ENCODE assay signal across 8 mouse cellular contexts in genomic region chr1:90650781-90651437, GRCm38 (mm10). TPM values are rescaled to one million over a fixed set of nuclear protein-coding genes. Genes with fewer than 3 reads are reported as not detected.
DNase-seq lines count a peak whose midpoint lies in the region; ATAC-seq and TF ChIP-seq lines count a peak whose summit lies in the region.

No protein-coding gene starts in this region.

- TF ChIP-seq CTCF in bone marrow macrophage, adult 2 months (IDR thresholded peaks at IDR 0.05; ENCODE audit: low read depth, low read length), result peak; percentile 88

- no peaks in the 10 kb centered on the region for H3K36me3 ChIP-seq in forebrain, embryonic 12.5 days (replicated peaks)
- H3K36me3 ChIP-seq in heart, embryonic 16.5 days (ENCODE audit: control insufficient read depth, insufficient read depth), result no peaks in the 10 kb centered on the region
- H3K36me3 ChIP-seq in liver, embryonic 13.5 days, result no peaks in the 10 kb centered on the region
- H3K36me3 ChIP-seq in neural tube, embryonic 14.5 days (ENCODE audit: control insufficient read depth, insufficient read depth, low read length), result no peaks in the 10 kb centered on the region

- no peak overlapping the region for H3K4me3 ChIP-seq in bone marrow macrophage, adult 2 months (ENCODE audit: insufficient read depth, low read length)
- H3K4me3 ChIP-seq in forebrain, embryonic 12.5 days (replicated peaks), result no peak overlapping the region
- no peak overlapping the region for H3K4me3 ChIP-seq in heart, embryonic 16.5 days (ENCODE audit: low read length)
- no peak overlapping the region for H3K4me3 ChIP-seq in liver, embryonic 13.5 days (replicated peaks)
- no peak overlapping the region for H3K4me3 ChIP-seq in neural tube, embryonic 14.5 days (ENCODE audit: low read depth, low read length)

- TF ChIP-seq POLR2A in bone marrow macrophage, adult 2 months (IDR thresholded peaks at IDR 0.05; ENCODE audit: borderline replicate concordance, low read depth, low read length), result no peak

- no peaks in the 10 kb centered on the region for H3K9me3 ChIP-seq in forebrain, embryonic 12.5 days
- no peaks in the 10 kb centered on the region for H3K9me3 ChIP-seq in heart, embryonic 16.5 days (replicated peaks; ENCODE audit: control insufficient read depth, low read length)
- H3K9me3 ChIP-seq in liver, embryonic 13.5 days (replicated peaks), result no peaks in the 10 kb centered on the region
- no peaks in the 10 kb centered on the region for H3K9me3 ChIP-seq in neural tube, embryonic 14.5 days (ENCODE audit: control insufficient read depth, low read length)

- H3K27ac ChIP-seq in bone marrow macrophage, adult 2 months (ENCODE audit: insufficient read depth, low read depth, low read length), result no peak overlapping the region
- 0 out of 2 replicates have a peak overlapping the region, but pooled peaks have one; percentile 5 for H3K27ac ChIP-seq in forebrain, embryonic 12.5 days
- H3K27ac ChIP-seq in heart, embryonic 16.5 days (ENCODE audit: low read length), result peak overlapping the region; percentile 73
- H3K27ac ChIP-seq in liver, embryonic 13.5 days, result peak overlapping the region; percentile 19; the same call in 1 of the 2 replicates
- H3K27ac ChIP-seq in neural tube, embryonic 14.5 days (ENCODE audit: low read depth, low read length), result peak overlapping the region; percentile 28; the same call in 1 of the 2 replicates

- 0 out of 2 replicates have a peak, but pooled peaks have one; percentile 39 for ATAC-seq in forebrain, embryonic 12.5 days (ENCODE audit: low FRiP score)
- peak; percentile 91 for ATAC-seq in heart, embryonic 16.5 days (replicated peaks; ENCODE audit: extremely low read depth, insufficient read depth, low FRiP score)
- ATAC-seq in liver, embryonic 13.5 days (ENCODE audit: low read depth), result peak; percentile 55; the same call in 1 of the 2 replicates
- peak; percentile 54; the same call in 1 of the 2 replicates for ATAC-seq in neural tube, embryonic 14.5 days (ENCODE audit: low read depth)

- no peak overlapping the region for H3K4me2 ChIP-seq in forebrain, embryonic 12.5 days
- no peak overlapping the region for H3K4me2 ChIP-seq in heart, embryonic 16.5 days (ENCODE audit: low read depth, low read length)
- no peak overlapping the region for H3K4me2 ChIP-seq in liver, embryonic 13.5 days
- H3K4me2 ChIP-seq in neural tube, embryonic 14.5 days (ENCODE audit: low read depth, low read length), result no peak overlapping the region

- WGBS in forebrain, embryonic 12.5 days, result 11% methylated on average over 4 of the region's 4 CpGs
- 1% methylated on average over 4 of the region's 4 CpGs for WGBS in heart, embryonic 16.5 days
- 11% methylated on average over 4 of the region's 4 CpGs for WGBS in liver, embryonic 13.5 days (ENCODE audit: insufficient replicate concordance)
- WGBS in neural tube, embryonic 14.5 days, result 14% methylated on average over 4 of the region's 4 CpGs

- no peak overlapping the region for H3K9ac ChIP-seq in forebrain, embryonic 12.5 days
- no peak overlapping the region for H3K9ac ChIP-seq in heart, embryonic 16.5 days (ENCODE audit: low read length)
- no peak overlapping the region for H3K9ac ChIP-seq in liver, embryonic 13.5 days
- no peak overlapping the region for H3K9ac ChIP-seq in neural tube, embryonic 14.5 days (replicated peaks; ENCODE audit: low read depth, low read length)

- H3K4me1 ChIP-seq in bone marrow macrophage, adult 2 months (ENCODE audit: control insufficient read depth, insufficient read depth, low read length), result no peaks in the 10 kb centered on the region
- H3K4me1 ChIP-seq in forebrain, embryonic 12.5 days, result 0 out of 2 replicates have a peak, but pooled peaks cover 7% of the 10 kb centered on the region
- peaks cover 12% of the 10 kb centered on the region for H3K4me1 ChIP-seq in heart, embryonic 16.5 days (ENCODE audit: control insufficient read depth, insufficient read depth, low read length)
- H3K4me1 ChIP-seq in liver, embryonic 13.5 days (replicated peaks), result no peaks in the 10 kb centered on the region
- H3K4me1 ChIP-seq in neural tube, embryonic 14.5 days (ENCODE audit: control insufficient read depth, insufficient read depth, low read length), result no peaks in the 10 kb centered on the region

- DNase-seq in B cell, adult 2 months, result peak; percentile 47 to 49
- DNase-seq in kidney, postnatal 36 days, result peak; percentile 63 to 71
- peak; percentile 17 for DNase-seq in liver, embryonic 13.5 days
- DNase-seq in thymus, adult 18-20 months, result peak; percentile 43 to 54

- H3K27me3 ChIP-seq in forebrain, embryonic 12.5 days, result peaks cover 7% of the 10 kb centered on the region; the same call in 1 of the 2 replicates
- H3K27me3 ChIP-seq in heart, embryonic 16.5 days (ENCODE audit: control insufficient read depth, insufficient read depth, low read length), result no peaks in the 10 kb centered on the region
- H3K27me3 ChIP-seq in liver, embryonic 13.5 days, result no peaks in the 10 kb centered on the region
- H3K27me3 ChIP-seq in neural tube, embryonic 14.5 days (ENCODE audit: control insufficient read depth, insufficient read depth, low read length), result no peaks in the 10 kb centered on the region

RNA-seq across cellular contexts. Expression of gene Cops8, which starts 48.1 kb away (rescaled TPM):
- polyA plus RNA-seq in bone marrow macrophage, adult 2 months (2012; ENCODE audit: insufficient read depth, insufficient read length, missing spikeins), result 42.4 and 51.5 TPM in 2 replicates
- polyA plus RNA-seq in forebrain, embryonic 12.5 days (2016; fragmentation: Nextera tagmentation; extraction: Ambion mirVana), result 171 and 177 TPM in 2 replicates
- polyA plus RNA-seq in heart, embryonic 16.5 days (2015; fragmentation: Nextera tagmentation; extraction: Ambion mirVana), result 117 and 121 TPM in 2 replicates
- polyA plus RNA-seq in liver, embryonic 13.5 days (2015; fragmentation: Nextera tagmentation; extraction: Ambion mirVana), result 65.4 and 67.4 TPM in 2 replicates
- 181 and 192 TPM in 2 replicates for polyA plus RNA-seq in neural tube, embryonic 14.5 days (2014; fragmentation: Nextera tagmentation; extraction: Ambion mirVana)

Comparison
In these comparisons a context has a peak if more than half of its experiments do, and no peak if none do; other contexts are left out.
1. DNase-seq: peak in every context shown above with its lines; median percentile 67 in kidney, postnatal 36 days; 48 in thymus, adult 18-20 months; 48 in B cell, adult 2 months; 17 in liver, embryonic 13.5 days.
2. ATAC-seq: peak in every context shown above with its lines; median percentile 91 in heart, embryonic 16.5 days; 55 in liver, embryonic 13.5 days; 54 in neural tube, embryonic 14.5 days; 39 in forebrain, embryonic 12.5 days.